Mouse (Mus musculus) B cell, adult 62 days (primary cell): ENCODE measurements around the gene Usp13. TPM values are rescaled to one million over a fixed set of nuclear protein-coding genes. Genes with fewer than 3 reads are reported as not detected.

Experiments
- total RNA-seq: library from RNA; stranded (reverse); gene quantifications from 4 replicates; pipeline ENCODE4 v1.2.4, GENCODE M21; 2023

The Usp13 gene
- not detected in 4 replicates for total RNA-seq

GRCm38 (mm10) chr3:32817357-32818326 lies at the start of gene Usp13:
Usp13 (plus strand) TSS chr3:32817546.

Other genes with a start within 250 kb of the Usp13 start
- gene Gnb4, start 201.0 kb upstream of the Usp13 start, total RNA-seq = 23.5 to 30.0 TPM (median 26.9 TPM) in 4 replicates
- gene Actl6a, start 111.2 kb upstream of the Usp13 start, total RNA-seq = 54.7 to 71.5 TPM (median 65.0 TPM) in 4 replicates
- gene Ndufb5, start 80.6 kb upstream of the Usp13 start, total RNA-seq = 68.2 to 74.3 TPM (median 69.7 TPM) in 4 replicates
- 6.4 to 9.6 TPM (median 8.3 TPM) in 4 replicates for gene Mrpl47, start 79.9 kb upstream of the Usp13 start, total RNA-seq